Mouse (Mus musculus): ENCODE results near the gene Rtel1. TPM values are rescaled to one million over a fixed set of nuclear protein-coding genes. Genes with fewer than 3 reads are reported as not detected.

Gene Rtel1
- polyA plus RNA-seq (2012; rRNA removed): 42.1 and 55.2 TPM in 2 replicates

DNA sequence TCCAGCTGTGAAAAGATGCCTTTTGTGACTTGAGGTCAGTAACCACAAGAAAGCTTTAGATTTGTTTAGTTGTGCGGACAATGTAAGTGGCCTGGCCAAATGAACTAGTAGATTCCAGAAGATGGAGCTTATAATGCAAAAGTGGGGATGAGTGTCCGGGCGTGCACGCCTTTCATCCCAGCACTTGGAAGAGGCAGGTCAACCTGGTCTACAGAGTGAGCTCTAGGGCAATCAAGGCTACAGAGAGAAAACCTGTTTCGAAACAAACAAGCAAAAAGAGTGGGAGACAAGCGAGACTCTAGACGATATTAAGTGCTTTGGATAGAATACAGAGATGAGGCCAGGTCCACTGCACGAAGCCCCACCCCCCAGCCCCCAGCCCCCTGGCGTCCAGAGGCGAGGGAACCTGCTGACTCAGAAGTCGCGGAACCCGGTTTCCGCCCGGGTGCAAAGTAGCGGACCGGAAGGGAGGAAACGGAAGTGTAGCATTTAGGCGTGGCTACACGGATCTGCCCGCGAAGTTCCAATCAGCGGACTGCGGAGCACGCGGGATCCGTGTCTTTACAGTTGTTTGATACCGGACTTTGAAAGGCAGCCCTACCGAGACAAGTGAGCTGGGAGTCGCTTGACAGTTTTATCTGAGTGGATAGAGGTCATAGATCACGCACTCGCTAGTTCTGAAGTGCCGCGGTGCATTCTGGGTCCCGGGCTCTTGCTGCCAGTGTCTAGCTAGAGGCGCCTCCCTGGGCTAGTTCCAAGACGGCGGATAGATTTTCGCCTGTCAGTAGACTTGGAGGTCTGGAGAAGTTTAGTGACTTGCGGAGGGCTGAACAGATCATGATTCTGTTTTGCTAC lies at the start of gene Rtel1:
Gene Rtel1 (plus strand): TSS at position 492 of the 855 bp plus-strand sequence.
- DNase-seq (ENCODE audit: low spot score): peak; percentile 71

DNA sequence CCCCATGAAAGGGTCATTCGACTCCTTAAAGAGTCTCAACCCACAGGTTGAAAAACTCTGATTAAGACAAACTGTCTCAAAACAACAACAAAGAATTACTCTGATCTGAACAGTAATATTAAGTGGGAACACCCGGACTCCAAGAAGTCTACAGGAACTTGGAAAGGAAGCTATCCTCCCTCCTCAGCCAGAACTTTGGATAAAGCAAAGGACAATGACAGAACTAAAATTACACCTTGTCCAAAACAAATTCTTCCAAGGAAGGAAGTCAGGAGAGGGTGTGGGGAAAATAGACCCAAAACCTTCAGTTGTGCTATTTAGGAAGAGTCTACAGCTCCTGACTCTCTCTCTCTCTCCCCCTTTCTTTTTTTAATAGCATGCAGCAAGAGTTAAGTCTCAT lies 47.4 kb upstream of the Rtel1 start:
- no peak for DNase-seq (ENCODE audit: low spot score)

DNA sequence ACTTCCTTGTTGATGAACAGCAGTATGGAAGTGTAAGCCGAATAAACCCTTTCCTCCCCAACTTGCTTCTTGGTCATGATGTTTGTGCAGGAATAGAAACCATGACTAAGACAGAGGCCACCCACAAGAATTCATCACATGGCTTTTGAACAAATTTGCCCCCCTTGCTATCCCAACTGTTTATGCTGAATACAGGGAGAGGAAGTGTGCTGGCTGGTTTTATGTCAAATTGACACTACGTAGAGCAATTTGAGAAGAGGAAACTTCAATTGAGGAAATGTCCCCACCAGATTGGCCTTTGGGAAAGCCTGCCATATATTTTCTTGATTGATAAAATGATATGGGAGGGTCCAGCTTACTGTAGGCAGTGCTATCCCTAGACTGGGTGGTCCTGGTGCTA lies 45.7 kb upstream of the Rtel1 start:
- no peak for DNase-seq (ENCODE audit: low spot score)

DNA sequence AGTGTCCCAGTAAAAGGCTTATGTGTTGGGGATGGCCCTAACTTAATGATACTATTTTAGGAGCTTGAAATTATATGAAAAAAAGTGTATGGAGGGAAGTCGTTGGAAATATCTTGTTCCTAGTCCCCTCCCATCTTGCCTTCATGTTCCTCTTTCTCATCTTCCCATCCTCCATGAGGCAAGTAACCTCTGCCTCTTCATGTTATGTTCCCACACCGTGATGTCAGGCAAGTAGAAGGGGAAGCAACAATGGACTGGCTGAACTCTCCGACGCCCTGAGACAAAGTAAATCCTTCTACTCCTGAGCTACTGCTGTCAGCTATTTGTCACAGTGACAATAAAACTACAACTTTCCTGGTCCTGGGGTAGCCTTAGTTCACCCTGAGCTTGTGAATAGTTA lies 44.9 kb upstream of the Rtel1 start:
- no peak for DNase-seq (ENCODE audit: low spot score)

- DNase-seq (ENCODE audit: low spot score): no peak
Measured at GRCm38 (mm10) chr2:181276766-181277165, 42.8 kb upstream of the Rtel1 start.

DNA sequence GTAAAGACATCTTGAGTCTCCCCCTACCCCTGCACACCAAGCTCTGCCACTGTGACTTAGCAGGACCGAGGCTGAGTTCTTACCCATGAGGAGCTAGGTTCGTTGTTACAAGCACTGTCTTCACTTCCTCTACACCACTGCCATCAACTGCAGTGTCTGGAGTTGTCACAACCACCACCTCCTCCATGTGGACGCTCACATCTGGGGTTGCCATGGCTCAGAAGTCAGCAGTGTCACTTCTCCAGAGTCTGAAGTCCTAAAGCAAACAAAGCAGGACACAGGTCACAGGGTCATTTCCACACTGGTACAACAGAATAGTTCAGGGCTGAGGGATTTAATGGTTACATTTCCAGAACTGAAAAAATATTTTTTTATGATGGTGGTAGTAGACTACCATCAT lies 41.7 kb upstream of the Rtel1 start:
- no peak for DNase-seq (ENCODE audit: low spot score)

GRCm38 (mm10) chr2:181279968-181280367 lies 39.6 kb upstream of the Rtel1 start:
- DNase-seq (ENCODE audit: low spot score): no peak

- no peak for DNase-seq (ENCODE audit: low spot score)
Measured at GRCm38 (mm10) chr2:181286629-181287337, 32.8 kb upstream of the Rtel1 start.

- DNase-seq (ENCODE audit: low spot score): peak; percentile 80
Measured at GRCm38 (mm10) chr2:181287338-181287957, 32.1 kb upstream of the Rtel1 start.

GRCm38 (mm10) chr2:181287958-181288350 lies 31.6 kb upstream of the Rtel1 start, which contains the start of gene Gmeb2:
Gene Gmeb2, minus strand, starts transcription at chr2:181288035.
- DNase-seq (ENCODE audit: low spot score): peak; percentile 75

GRCm38 (mm10) chr2:181288691-181289090 lies 30.8 kb upstream of the Rtel1 start:
- DNase-seq (ENCODE audit: low spot score): no peak

GRCm38 (mm10) chr2:181290937-181291336 lies 28.6 kb upstream of the Rtel1 start:
- DNase-seq (ENCODE audit: low spot score): no peak

- DNase-seq (ENCODE audit: low spot score): no peak
Measured at GRCm38 (mm10) chr2:181302041-181302440, 17.5 kb upstream of the Rtel1 start.

DNA sequence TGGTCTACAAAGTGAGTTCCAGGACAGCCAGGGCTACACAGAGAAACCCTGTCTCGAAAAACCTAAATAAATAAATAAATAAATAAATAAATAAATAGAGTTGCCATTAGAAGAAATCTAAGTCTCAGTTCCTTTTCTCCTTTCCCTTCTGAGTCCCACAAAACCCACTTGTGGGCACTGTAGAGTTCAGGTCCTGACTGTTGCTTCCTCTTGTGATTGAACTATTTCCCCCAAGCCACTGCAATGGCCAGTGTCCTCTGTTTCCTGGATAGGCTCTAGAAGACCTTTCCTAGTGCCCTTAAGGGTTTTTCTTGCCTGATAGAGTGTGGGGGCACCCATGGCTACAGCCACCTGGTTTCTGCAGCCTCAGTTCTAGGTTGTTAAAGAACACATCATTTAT lies 14.6 kb upstream of the Rtel1 start:
- DNase-seq (ENCODE audit: low spot score): no peak

GRCm38 (mm10) chr2:181307144-181307804 lies 12.3 kb upstream of the Rtel1 start:
- no peak for DNase-seq (ENCODE audit: low spot score)

- no peak for DNase-seq (ENCODE audit: low spot score)
Measured at GRCm38 (mm10) chr2:181312435-181312834, 7.1 kb upstream of the Rtel1 start.

DNA sequence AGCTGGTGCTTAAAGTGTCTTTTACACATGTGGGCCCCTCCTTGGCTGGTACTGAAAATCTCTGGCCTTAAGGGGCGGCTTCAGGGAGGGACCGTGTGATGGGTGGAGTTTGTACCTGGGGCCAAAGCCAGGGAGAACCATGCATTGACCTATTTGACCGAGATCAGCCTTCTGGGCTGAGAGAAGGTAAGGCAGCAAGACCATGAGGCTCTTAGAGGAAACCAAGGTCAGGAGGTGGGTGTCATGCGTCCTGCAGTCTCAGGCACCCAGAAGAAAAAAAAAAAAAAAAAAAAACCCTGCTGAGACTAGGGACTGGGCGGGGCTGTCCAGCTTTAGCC lies 6.6 kb upstream of the Rtel1 start:
- DNase-seq (ENCODE audit: low spot score): no peak

DNA sequence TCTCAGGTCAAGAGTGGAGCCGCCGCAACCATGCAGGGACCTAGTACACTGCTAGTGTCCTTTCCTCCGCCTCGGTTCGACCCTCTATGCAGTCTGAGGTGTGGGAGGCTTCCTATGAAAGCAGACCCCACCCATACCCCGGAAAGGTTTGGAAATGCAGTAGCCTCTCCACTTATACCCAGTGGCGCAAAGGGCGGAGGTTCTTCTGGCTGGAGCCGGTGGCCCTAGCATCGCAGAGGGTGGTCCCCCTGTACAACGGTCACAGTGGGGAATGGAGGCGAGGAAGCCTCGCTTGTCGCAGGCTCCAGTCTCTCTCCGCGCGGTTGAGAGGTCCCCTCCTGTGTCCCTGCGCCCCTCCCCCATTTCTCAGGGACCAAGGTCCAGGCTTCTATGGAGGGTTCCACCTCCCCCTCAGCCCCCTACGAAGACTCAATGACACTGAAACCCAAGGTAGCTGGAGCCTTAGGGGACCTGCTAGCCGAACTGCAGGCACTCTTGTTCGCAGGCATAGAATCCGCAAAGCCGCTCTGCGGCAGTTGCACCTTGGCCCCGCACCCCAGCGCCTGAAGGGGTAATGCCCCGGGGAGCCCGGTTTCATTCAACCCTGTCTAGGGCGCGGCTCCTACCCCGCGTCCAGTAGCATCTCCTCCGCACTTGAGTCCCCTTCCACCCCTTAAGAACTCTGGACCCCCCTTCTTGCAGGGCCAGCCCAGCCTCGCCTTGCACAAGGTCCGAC lies 6.0 kb upstream of the Rtel1 start:
- DNase-seq (ENCODE audit: low spot score): no peak

GRCm38 (mm10) chr2:181314080-181314810 lies 5.3 kb upstream of the Rtel1 start, which contains the start of gene Stmn3:
Gene Stmn3, minus strand, starts transcription at chr2:181314500.
- no peak for DNase-seq (ENCODE audit: low spot score)

DNA sequence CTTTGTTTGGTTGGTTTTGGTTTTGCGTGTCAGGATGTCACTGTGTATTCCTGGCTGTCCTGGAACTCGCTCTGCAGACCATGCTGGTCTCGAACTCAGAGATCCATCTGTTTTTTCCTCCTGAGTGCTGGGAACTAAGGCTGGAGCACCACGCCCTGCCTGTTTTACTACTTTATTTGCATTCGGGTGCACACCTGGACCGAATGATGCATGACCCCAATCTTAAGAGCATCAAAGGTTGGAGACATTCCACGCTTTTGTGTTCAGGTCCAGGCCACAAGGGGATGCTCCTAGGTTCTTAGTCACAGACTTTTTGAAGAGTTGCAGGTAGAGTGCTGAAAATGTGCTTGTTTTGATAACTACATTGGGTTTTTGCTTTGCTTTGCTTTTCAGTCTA lies 562 bp downstream of the Rtel1 start:
- DNase-seq (ENCODE audit: low spot score): no peak

- no peak for DNase-seq (ENCODE audit: low spot score)
Measured at GRCm38 (mm10) chr2:181322136-181322535, 2.6 kb downstream of the Rtel1 start.
